Mouse (Mus musculus) limb, embryonic 13.5 days (tissue): Measurements from ENCODE around the gene St3gal4. TPM values are rescaled to one million over a fixed set of nuclear protein-coding genes. Genes with fewer than 3 reads are reported as not detected.

Source experiments
- ATAC-seq: fragments of 200-750 bp; cut with Nextera tagmentation; 2 replicates; pipeline ENCODE4 v1.8.0; 2017; ENCODE audit warnings: low read depth, moderate number of reproducible peaks, moderate TSS enrichment; ENCODE audit not compliant: low FRiP score
- H3K27ac ChIP-seq: fragments of 300-500 bp; sonication (generic); 2 replicates; pipeline ENCODE4 v1.5.1; 2015; ENCODE audit warnings: inconsistent platforms, mild to moderate bottlenecking, moderate library complexity
- H3K27me3 ChIP-seq: fragments of 300-500 bp; sonication (generic); 2 replicates; pipeline ENCODE4 v1.6.1; 2015; ENCODE audit warnings: mild to moderate bottlenecking, inconsistent platforms
- H3K36me3 ChIP-seq: fragments of 300-500 bp; sonication (generic); 2 replicates; pipeline ENCODE4 v1.6.1; 2015; ENCODE audit warnings: inconsistent platforms, mild to moderate bottlenecking, moderate library complexity
- H3K4me1 ChIP-seq: fragments of 300-500 bp; sonication (generic); 2 replicates; pipeline ENCODE4 v1.6.1; 2015; ENCODE audit warnings: inconsistent platforms
- H3K4me2 ChIP-seq: fragments of 300-500 bp; sonication (generic); replicated peaks from 2 replicates; pipeline ENCODE4 v1.6.1; 2015; ENCODE audit warnings: inconsistent platforms, mild to moderate bottlenecking, moderate library complexity
- H3K4me3 ChIP-seq: fragments of 300-500 bp; sonication (generic); 2 replicates; pipeline ENCODE4 v1.5.1; 2015; ENCODE audit warnings: moderate library complexity, mild to moderate bottlenecking, inconsistent platforms
- H3K9ac ChIP-seq: fragments of 300-500 bp; sonication (generic); 2 replicates; pipeline ENCODE4 v1.6.1; 2015; ENCODE audit warnings: mild to moderate bottlenecking, inconsistent platforms
- H3K9me3 ChIP-seq: fragments of 300-500 bp; sonication (generic); 2 replicates; pipeline ENCODE4 v1.6.1; 2016; ENCODE audit warnings: inconsistent platforms
- WGBS: fragments of 180-500 bp; shearing (Covaris S2); methylation state at CpG from one replicate; pipeline ENCODE4 v1.1.7; 2015; 5-methylcytosine and 5-hydroxymethylcytosine counted together
- polyA plus RNA-seq: library from polyadenylated mRNA; unstranded; fragments of >200 nt; fragmentation: Nextera tagmentation; extraction: Ambion mirVana; gene quantifications from 2 replicates; pipeline ENCODE4 v1.2.1, GENCODE M21; 2015

Gene St3gal4
- polyA plus RNA-seq: 37.9 and 39.3 TPM in 2 replicates

GRCm38 (mm10) chr9:35119168-35119567 lies at the start of gene St3gal4:
Gene St3gal4 (minus strand): TSS chr9:35119268.
- Histone ChIP-seq H3K27me3 (no peaks in the 10 kb centered on the region), H3K9ac (no peak within 1 kb of the TSS), H3K36me3 (peaks cover 12% of the 10 kb centered on the region; the same call in 1 of the 2 replicates), H3K9me3 (no peaks in the 10 kb centered on the region), H3K4me2 (peak within 1 kb of the TSS; percentile 77), H3K4me1 (peaks cover 58% of the 10 kb centered on the region), H3K27ac (no peak within 1 kb of the TSS), H3K4me3 (no peak within 1 kb of the TSS)
- ATAC-seq: no peak
- WGBS: 78% methylated on average over 6 of the region's 6 CpGs

DNA sequence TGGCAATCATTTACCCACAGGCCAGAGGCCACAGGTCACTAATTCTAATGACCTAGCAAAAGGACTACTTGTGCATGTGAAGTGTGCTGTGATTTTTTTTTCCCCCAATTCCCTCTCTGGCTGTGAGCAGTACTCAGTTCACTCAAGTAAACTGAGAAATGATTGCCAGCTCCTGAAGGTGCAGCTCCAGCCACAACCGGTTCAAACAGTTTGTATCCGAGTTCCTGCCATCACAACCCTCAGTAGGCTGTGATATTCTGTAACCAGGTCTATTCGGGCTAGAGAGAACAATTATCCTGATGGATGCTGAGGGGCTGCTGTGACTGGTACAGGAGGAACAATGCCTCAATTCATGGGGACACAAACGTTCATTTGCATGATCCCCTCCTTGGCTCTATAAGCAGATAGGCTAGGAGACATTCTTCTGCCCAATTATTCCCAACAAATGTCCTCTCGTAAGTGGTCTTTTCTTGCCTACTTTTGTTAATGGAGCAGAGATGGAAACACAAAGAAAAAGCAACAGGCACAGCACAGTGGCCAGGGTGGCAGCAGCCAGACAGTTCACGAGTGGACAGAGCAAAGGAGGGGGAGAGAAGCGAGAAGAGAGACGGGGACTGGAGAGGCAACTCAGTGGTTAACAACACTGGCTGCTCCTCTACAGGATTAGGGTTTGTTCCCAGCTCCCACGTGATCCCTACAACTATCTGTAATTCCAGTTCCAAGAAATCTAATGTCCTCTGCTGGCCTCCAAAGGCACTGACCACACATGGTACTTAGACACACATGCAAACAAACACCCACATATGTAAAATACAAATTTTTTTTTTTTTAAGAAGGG lies 47.9 kb upstream of the St3gal4 start:
- H3K4me3 ChIP-seq: no peak overlapping the region
- H3K4me1 ChIP-seq: no peaks in the 10 kb centered on the region
- peaks cover 36% of the 10 kb centered on the region for H3K36me3 ChIP-seq
- ATAC-seq: no peak
- H3K27ac ChIP-seq: no peak overlapping the region
- no peaks in the 10 kb centered on the region for H3K27me3 ChIP-seq
- H3K9ac ChIP-seq: no peak overlapping the region
- 65% methylated on average over 9 of the region's 9 CpGs for WGBS
- no peak overlapping the region for H3K4me2 ChIP-seq
- no peaks in the 10 kb centered on the region for H3K9me3 ChIP-seq

DNA sequence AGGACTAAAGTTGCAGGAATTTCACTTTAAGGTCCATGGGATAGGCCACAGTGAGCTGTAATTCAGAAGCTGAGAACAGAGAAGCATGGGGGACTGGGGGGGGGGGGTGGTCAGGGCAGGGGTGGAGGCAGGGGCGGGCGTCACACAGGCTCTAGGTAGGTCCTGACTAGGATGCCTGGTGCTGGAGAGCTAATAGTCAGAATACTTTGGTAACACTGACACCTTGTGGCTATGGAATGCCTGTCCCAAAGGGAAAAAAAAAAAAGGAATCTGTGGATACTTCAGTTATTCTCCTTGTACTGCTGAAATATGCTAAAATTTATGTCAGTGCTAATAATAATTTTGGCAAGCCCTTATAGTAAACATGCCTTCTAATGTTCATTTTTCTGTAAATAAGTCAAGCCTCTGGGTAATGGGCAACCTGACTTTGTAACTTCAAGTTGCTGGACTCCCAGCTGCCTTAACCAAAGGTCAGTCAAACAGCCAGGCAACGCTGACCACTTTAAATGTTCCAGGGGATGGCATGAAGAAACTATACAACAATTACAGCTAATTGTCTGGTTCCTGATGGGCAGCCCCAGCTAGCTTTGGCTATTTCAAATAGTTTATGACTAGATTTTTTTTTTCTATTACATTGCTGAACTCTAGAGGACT lies 47.2 kb upstream of the St3gal4 start:
- H3K27me3 ChIP-seq: no peaks in the 10 kb centered on the region
- H3K9ac ChIP-seq: no peak overlapping the region
- H3K4me1 ChIP-seq: no peaks in the 10 kb centered on the region
- H3K4me2 ChIP-seq: no peak overlapping the region
- H3K27ac ChIP-seq: no peak overlapping the region
- no peak for ATAC-seq
- H3K9me3 ChIP-seq: no peaks in the 10 kb centered on the region
- H3K36me3 ChIP-seq: peaks cover 38% of the 10 kb centered on the region
- no peak overlapping the region for H3K4me3 ChIP-seq
- 25% methylated on average over 3 of the region's 3 CpGs for WGBS

DNA sequence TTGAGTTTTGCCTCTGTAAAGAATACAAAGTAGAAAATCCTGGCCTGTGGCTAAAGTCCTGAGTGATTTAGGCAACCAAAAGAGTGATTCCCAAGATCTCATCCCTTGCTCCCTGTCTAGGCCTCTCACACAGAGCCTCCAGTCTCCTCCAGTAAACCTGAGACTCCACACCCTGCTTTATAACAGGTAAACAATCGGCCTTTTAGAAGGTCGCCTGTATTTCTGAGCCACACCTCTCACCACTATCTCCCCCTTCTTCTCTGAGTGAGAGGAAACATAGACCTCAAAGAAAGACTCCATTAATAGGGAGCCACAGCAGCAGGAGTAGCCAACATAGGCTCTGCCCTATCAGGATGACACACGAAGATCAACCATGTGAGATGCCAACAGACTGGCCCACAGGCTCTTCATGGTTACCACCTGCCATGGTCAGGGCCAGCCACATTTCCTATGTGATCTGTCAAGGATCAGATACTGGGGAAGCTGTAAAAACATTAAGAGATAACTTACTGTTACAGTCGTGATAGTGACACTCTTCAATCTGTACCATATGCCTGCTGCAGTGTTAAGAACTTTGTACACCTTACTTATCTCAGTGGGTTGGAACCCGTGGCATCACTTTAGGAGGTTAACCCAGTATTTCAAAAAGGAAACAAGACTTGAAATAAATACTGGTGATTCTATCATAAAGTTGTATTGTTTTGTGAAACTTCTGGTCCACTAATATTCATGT lies 45.2 kb upstream of the St3gal4 start:
- Histone ChIP-seq H3K27ac (no peak overlapping the region), H3K9ac (no peak overlapping the region), H3K9me3 (no peaks in the 10 kb centered on the region), H3K4me3 (no peak overlapping the region), H3K27me3 (no peaks in the 10 kb centered on the region), H3K36me3 (peaks cover 21% of the 10 kb centered on the region), H3K4me2 (no peak overlapping the region), H3K4me1 (no peaks in the 10 kb centered on the region)
- WGBS: 75% methylated on average over 5 of the region's 5 CpGs
- ATAC-seq: no peak

- WGBS: 92% methylated on average over 11 of the region's 11 CpGs
- no peak overlapping the region for H3K4me3 ChIP-seq
- no peak overlapping the region for H3K27ac ChIP-seq
- H3K9me3 ChIP-seq: no peaks in the 10 kb centered on the region
- H3K9ac ChIP-seq: no peak overlapping the region
- H3K4me1 ChIP-seq: no peaks in the 10 kb centered on the region
- H3K27me3 ChIP-seq: no peaks in the 10 kb centered on the region
- H3K36me3 ChIP-seq: peaks cover 15% of the 10 kb centered on the region; the same call in 1 of the 2 replicates
- H3K4me2 ChIP-seq: no peak overlapping the region
- no peak for ATAC-seq
Measured at GRCm38 (mm10) chr9:35163011-35163690, 44.1 kb upstream of the St3gal4 start.

DNA sequence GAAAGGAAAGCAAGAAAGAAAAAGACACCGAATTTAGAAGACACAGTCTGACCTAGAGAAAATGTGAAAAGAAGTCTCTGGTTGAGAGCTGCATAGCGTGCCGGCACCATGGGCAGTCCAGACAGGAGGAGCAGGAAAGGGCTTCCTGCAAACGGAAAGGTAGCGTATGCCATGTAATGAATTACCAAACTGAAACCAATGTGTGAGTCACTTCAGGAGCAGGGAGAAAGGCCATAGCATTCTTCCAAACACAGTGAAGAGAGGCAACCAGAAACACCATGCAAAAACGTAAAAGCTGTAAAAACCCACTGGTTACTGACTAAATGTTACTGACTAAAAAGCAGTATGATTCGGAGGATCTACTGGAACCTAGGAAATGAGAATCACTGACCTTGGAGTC lies 42.7 kb upstream of the St3gal4 start:
- Histone ChIP-seq H3K36me3 (peaks cover 12% of the 10 kb centered on the region; the same call in 1 of the 2 replicates), H3K4me3 (no peak overlapping the region), H3K9ac (no peak overlapping the region), H3K27ac (no peak overlapping the region), H3K4me2 (no peak overlapping the region), H3K4me1 (peaks cover 2% of the 10 kb centered on the region; the same call in 1 of the 2 replicates), H3K27me3 (no peaks in the 10 kb centered on the region), H3K9me3 (no peaks in the 10 kb centered on the region)
- ATAC-seq: no peak
- 89% methylated on average over 7 of the region's 7 CpGs for WGBS

- ATAC-seq: no peak
- no peak overlapping the region for H3K4me2 ChIP-seq
- H3K9me3 ChIP-seq: no peaks in the 10 kb centered on the region
- no peak overlapping the region for H3K9ac ChIP-seq
- H3K36me3 ChIP-seq: peaks cover 12% of the 10 kb centered on the region; the same call in 1 of the 2 replicates
- H3K4me1 ChIP-seq: peaks cover 12% of the 10 kb centered on the region
- no peak overlapping the region for H3K4me3 ChIP-seq
- H3K27ac ChIP-seq: no peak overlapping the region
- no peaks in the 10 kb centered on the region for H3K27me3 ChIP-seq
- WGBS: 83% methylated on average over 2 of the region's 2 CpGs
Measured at GRCm38 (mm10) chr9:35160662-35161061, 41.6 kb upstream of the St3gal4 start.

- no peak overlapping the region for H3K4me2 ChIP-seq
- H3K4me1 ChIP-seq: peaks cover 14% of the 10 kb centered on the region
- WGBS: 79% methylated on average over 3 of the region's 3 CpGs
- H3K9me3 ChIP-seq: no peaks in the 10 kb centered on the region
- no peaks in the 10 kb centered on the region for H3K27me3 ChIP-seq
- no peak for ATAC-seq
- H3K4me3 ChIP-seq: no peak overlapping the region
- H3K36me3 ChIP-seq: peaks cover 10% of the 10 kb centered on the region; the same call in 1 of the 2 replicates
- H3K27ac ChIP-seq: no peak overlapping the region
- no peak overlapping the region for H3K9ac ChIP-seq
Measured at GRCm38 (mm10) chr9:35158477-35158876, 39.4 kb upstream of the St3gal4 start.

GRCm38 (mm10) chr9:35156862-35157261 lies 37.8 kb upstream of the St3gal4 start:
- Histone ChIP-seq H3K9ac (no peak overlapping the region), H3K4me3 (no peak overlapping the region), H3K9me3 (no peaks in the 10 kb centered on the region), H3K27me3 (no peaks in the 10 kb centered on the region), H3K4me1 (peaks cover 14% of the 10 kb centered on the region), H3K27ac (peak overlapping the region; percentile 65; the same call in 1 of the 2 replicates), H3K4me2 (no peak overlapping the region), H3K36me3 (0 out of 2 replicates have a peak, but pooled peaks cover under 1% of the 10 kb centered on the region)
- no peak for ATAC-seq
- 57% methylated on average over 4 of the region's 4 CpGs for WGBS

DNA sequence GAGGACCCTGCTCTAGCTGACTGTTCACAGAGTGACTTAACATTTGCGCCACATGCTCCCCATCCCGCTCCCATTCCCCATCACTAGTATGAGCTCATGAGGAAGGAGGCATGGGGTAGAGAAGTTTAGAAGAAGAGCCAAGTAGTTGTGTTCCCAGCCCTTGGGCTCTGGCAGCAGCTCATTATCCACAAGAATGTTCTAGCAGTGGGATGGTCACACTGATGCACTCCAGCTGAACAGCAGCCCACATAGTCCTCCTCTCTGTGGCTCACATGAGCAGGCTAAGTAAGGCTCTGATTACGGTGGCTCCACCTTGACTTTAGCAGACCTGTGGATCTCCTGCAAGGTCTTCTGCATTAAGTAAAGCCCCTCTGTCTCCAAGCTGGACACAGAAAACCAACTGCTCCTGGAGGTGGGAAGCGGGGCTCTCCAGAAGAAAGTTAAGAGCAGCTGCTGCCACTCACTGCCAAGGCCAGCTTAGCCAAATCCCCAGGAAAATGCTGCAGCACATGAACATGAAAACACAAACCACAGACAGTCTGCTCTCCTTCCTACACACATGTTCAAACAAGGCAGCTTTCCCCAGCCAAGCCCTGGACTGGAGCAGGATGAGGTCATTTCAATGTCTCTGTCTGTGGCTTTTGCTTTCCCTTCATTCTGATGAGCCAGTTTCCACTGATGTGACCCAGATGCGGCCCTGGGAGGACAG lies 37.1 kb upstream of the St3gal4 start:
- no peaks in the 10 kb centered on the region for H3K9me3 ChIP-seq

DNA sequence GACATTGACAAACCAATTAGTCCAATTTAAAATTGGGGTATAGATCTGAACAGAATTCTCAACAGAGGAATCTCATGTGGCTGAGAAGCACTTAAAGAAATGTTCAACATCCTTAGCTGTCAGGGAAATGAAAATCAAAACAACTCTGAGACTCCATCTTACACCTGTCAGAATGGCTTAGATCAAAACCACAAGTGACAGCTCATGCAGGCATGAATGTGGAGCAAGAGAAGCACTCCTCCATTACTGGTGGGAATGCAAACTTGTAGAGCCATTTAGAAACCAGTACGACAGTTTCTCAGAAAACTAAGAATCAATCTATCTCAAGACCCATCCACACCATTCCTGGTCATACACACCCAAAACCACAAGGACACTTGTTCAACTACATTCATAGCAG lies 33.9 kb upstream of the St3gal4 start:
- no peak overlapping the region for H3K27ac ChIP-seq
- H3K9me3 ChIP-seq: no peaks in the 10 kb centered on the region
- peaks cover 19% of the 10 kb centered on the region for H3K4me1 ChIP-seq
- WGBS: 93% methylated on average over 1 of the region's 1 CpGs
- no peak overlapping the region for H3K4me2 ChIP-seq
- no peaks in the 10 kb centered on the region for H3K27me3 ChIP-seq
- H3K4me3 ChIP-seq: no peak overlapping the region
- ATAC-seq: no peak
- no peak overlapping the region for H3K9ac ChIP-seq
- no peaks in the 10 kb centered on the region for H3K36me3 ChIP-seq

More for the DNA sequence above, 37.1 kb upstream of the St3gal4 start:
- Histone ChIP-seq H3K36me3 (no peaks in the 10 kb centered on the region), H3K27me3 (no peaks in the 10 kb centered on the region), H3K27ac (peak overlapping the region; percentile 65; the same call in 1 of the 2 replicates), H3K4me2 (no peak overlapping the region), H3K9ac (no peak overlapping the region), H3K4me3 (no peak overlapping the region), H3K4me1 (peaks cover 14% of the 10 kb centered on the region)
- ATAC-seq: peak; percentile 59
- WGBS: 81% methylated on average over 5 of the region's 5 CpGs
